Mouse (Mus musculus) heart, postnatal 0 days (tissue): ENCODE measurements at regions not wholly inside any gene's neighbourhood (a gene's known extent, or its start where the extent isn't known, plus 50 kb on each side); places are given as distances from the start of the nearest gene placed in this dataset.

Experiments used
- CTCF ChIP-seq: IDR thresholded peaks from 2 replicates; pipeline ENCODE4 v1.5.1; 2016; ENCODE audit warnings: antibody characterized with exemption, control low read depth, low read depth
- EP300 ChIP-seq: IDR thresholded peaks from 2 replicates; pipeline ENCODE4 v1.6.1; 2016; ENCODE audit warnings: antibody characterized with exemption, low read depth

GRCm38 (mm10) chr14:17352324-17353037, 307.6 kb upstream of the Thrb start:
- no peak for TF ChIP-seq CTCF
- TF ChIP-seq EP300 = no peak
